Mouse (Mus musculus) telencephalon, adult 2 months (tissue): ENCODE data around the gene Gpx7.
"Not testable (repeated sequence)": the region's sequence is repeated elsewhere in the genome, so short reads cannot be mapped to it uniquely, and the experiment has no call there.

Experiments used
- DNase-seq: peaks from one replicate; pipeline ENCODE4 v3.0.0-alpha.2; 2011; ENCODE audit warnings: low read depth, low spot score

Gene Gpx7

GRCm38 (mm10) chr4:108391124-108391523 is 15.6 kb downstream of the Gpx7 start:
- no peak for DNase-seq

GRCm38 (mm10) chr4:108388741-108389140 is 18.0 kb downstream of the Gpx7 start:
- DNase-seq = no peak

- no peak for DNase-seq
Measured at GRCm38 (mm10) chr4:108387681-108388253, 19.0 kb downstream of the Gpx7 start.

GRCm38 (mm10) chr4:108387106-108387505 is 19.7 kb downstream of the Gpx7 start:
- no peak for DNase-seq

- no peak for DNase-seq
Measured at GRCm38 (mm10) chr4:108386087-108386486, 20.7 kb downstream of the Gpx7 start.

GRCm38 (mm10) chr4:108383183-108383714 is 23.5 kb downstream of the Gpx7 start, which contains the start of gene Shisal2a:
Gene Shisal2a, minus strand, starts transcription at chr4:108383349.
- no peak for DNase-seq

GRCm38 (mm10) chr4:108380146-108380545 is 26.6 kb downstream of the Gpx7 start:
- no peak for DNase-seq

GRCm38 (mm10) chr4:108379476-108379875 is 27.3 kb downstream of the Gpx7 start:
- no peak for DNase-seq

GRCm38 (mm10) chr4:108372166-108372565 is 34.6 kb downstream of the Gpx7 start:
- no peak for DNase-seq

- no peak for DNase-seq
Measured at GRCm38 (mm10) chr4:108371421-108371820, 35.3 kb downstream of the Gpx7 start.

- no peak for DNase-seq
Measured at GRCm38 (mm10) chr4:108370409-108370808, 36.4 kb downstream of the Gpx7 start.

- no peak for DNase-seq
Measured at GRCm38 (mm10) chr4:108369254-108369653, 37.5 kb downstream of the Gpx7 start.

- DNase-seq = no peak
Measured at GRCm38 (mm10) chr4:108364111-108364476, 42.7 kb downstream of the Gpx7 start.

- no peak for DNase-seq
Measured at GRCm38 (mm10) chr4:108363355-108364110, 43.2 kb downstream of the Gpx7 start.

- DNase-seq = no peak
Measured at GRCm38 (mm10) chr4:108362321-108363261, 44.2 kb downstream of the Gpx7 start.

- DNase-seq = peak; percentile 36
Measured at GRCm38 (mm10) chr4:108360136-108361055, 46.4 kb downstream of the Gpx7 start.

GRCm38 (mm10) chr4:108358498-108358897 is 48.3 kb downstream of the Gpx7 start:
- DNase-seq = no peak

GRCm38 (mm10) chr4:108357458-108357857 is 49.3 kb downstream of the Gpx7 start:
- no peak for DNase-seq

GRCm38 (mm10) chr4:108353591-108353990 is 53.2 kb downstream of the Gpx7 start:
- DNase-seq = not testable (repeated sequence)

GRCm38 (mm10) chr4:108350819-108351218 is 55.9 kb downstream of the Gpx7 start:
- no peak for DNase-seq
